Mouse (Mus musculus) forebrain, embryonic 13.5 days (tissue): ENCODE measurements at regions not wholly inside any gene's neighbourhood (a gene's known extent, or its start where the extent isn't known, plus 50 kb on each side); places are given as distances from the start of the nearest gene placed in this dataset.

Experiments used
- ATAC-seq: fragments of 200-750 bp; cut with Nextera tagmentation; 2 replicates; pipeline ENCODE4 v1.8.0; 2017
- H3K27ac ChIP-seq: fragments of 300-500 bp; sonication (generic); 2 replicates; pipeline ENCODE4 v1.5.1; 2015; ENCODE audit warnings: inconsistent platforms, mild to moderate bottlenecking, moderate library complexity
- H3K27me3 ChIP-seq: fragments of 300-500 bp; sonication (generic); 2 replicates; pipeline ENCODE4 v1.6.1; 2015; ENCODE audit warnings: mild to moderate bottlenecking, inconsistent platforms
- H3K36me3 ChIP-seq: fragments of 300-500 bp; sonication (generic); 2 replicates; pipeline ENCODE4 v1.6.1; 2015; ENCODE audit warnings: mild to moderate bottlenecking, inconsistent platforms; ENCODE audit not compliant: poor library complexity, severe bottlenecking
- H3K4me1 ChIP-seq: fragments of 300-500 bp; sonication (generic); 2 replicates; pipeline ENCODE4 v1.6.1; 2015; ENCODE audit warnings: inconsistent platforms
- H3K4me2 ChIP-seq: fragments of 300-500 bp; sonication (generic); 2 replicates; pipeline ENCODE4 v1.6.1; 2015; ENCODE audit warnings: inconsistent platforms, mild to moderate bottlenecking, moderate library complexity
- H3K4me3 ChIP-seq: fragments of 300-500 bp; sonication (generic); 2 replicates; pipeline ENCODE4 v1.5.1; 2015; ENCODE audit warnings: mild to moderate bottlenecking, inconsistent platforms
- H3K9ac ChIP-seq: fragments of 300-500 bp; sonication (generic); 2 replicates; pipeline ENCODE4 v1.6.1; 2015; ENCODE audit warnings: mild to moderate bottlenecking, inconsistent platforms
- H3K9me3 ChIP-seq: fragments of 300-500 bp; sonication (generic); replicated peaks from 2 replicates; pipeline ENCODE4 v1.6.1; 2016; ENCODE audit warnings: inconsistent platforms
- WGBS: fragments of 180-500 bp; shearing (Covaris S2); methylation state at CpG from one replicate; pipeline ENCODE4 v1.1.7; 2015; 5-methylcytosine and 5-hydroxymethylcytosine counted together

DNA sequence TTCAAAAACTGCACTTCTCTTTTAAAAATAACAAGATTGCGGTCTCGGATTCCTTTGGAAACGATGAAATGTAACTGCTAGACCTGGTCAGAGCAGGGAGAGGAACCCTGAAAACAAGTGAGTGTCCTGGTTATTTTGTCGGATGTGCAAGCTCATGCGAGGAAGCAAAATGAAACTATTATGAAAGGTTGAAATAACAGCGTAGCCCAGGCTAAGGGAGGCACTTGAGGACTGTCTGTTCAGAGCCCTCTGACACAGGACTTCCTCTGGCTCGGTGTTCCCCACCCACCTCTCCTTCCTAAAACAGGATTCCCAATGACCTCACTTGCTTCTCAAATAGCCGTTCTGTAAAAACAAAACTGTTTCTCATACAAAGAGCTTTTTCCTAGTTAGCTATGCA is 51.3 kb upstream of the S1pr1 start:
- H3K4me1 ChIP-seq, result no peaks in the 10 kb centered on the region
- no peak for ATAC-seq
- no peak overlapping the region for H3K4me2 ChIP-seq

DNA sequence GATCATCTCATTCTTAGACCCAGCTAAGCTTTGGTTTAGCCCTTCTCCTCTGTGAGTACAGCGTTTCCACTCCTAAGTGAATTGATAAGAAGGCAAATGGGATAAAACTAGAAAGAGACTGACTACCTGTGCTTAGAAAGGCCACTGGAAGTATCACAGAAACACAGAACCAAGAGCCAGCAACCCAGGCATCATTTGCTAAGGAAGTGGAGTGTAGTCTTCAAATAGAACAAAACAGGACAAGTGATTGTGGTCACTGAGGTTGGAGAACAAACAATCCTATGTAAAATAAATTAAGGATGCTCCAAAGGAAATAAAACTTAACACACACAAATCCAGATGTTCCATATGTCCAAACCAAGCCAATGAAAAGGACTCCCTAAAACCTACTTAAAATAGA is 53.4 kb upstream of the S1pr1 start:
- Histone ChIP-seq H3K4me1 (no peaks in the 10 kb centered on the region), H3K4me2 (no peak overlapping the region), H3K27ac (no peak overlapping the region), H3K4me3 (no peak overlapping the region), H3K9ac (no peak overlapping the region), H3K9me3 (0 out of 2 replicates have a peak, but pooled peaks cover 3% of the 10 kb centered on the region), H3K27me3 (no peaks in the 10 kb centered on the region), H3K36me3 (no peaks in the 10 kb centered on the region)
- ATAC-seq, result no peak
- 83% methylated on average over 1 of the region's 1 CpGs for WGBS

More for the DNA sequence above, 51.3 kb upstream of the S1pr1 start:
- no peak overlapping the region for H3K4me3 ChIP-seq
- H3K27me3 ChIP-seq, result no peaks in the 10 kb centered on the region
- H3K27ac ChIP-seq, result no peak overlapping the region
- 0 out of 2 replicates have a peak, but pooled peaks cover 1% of the 10 kb centered on the region for H3K9me3 ChIP-seq
- H3K36me3 ChIP-seq, result no peaks in the 10 kb centered on the region
- H3K9ac ChIP-seq, result no peak overlapping the region
- WGBS, result 83% methylated on average over 8 of the region's 8 CpGs

DNA sequence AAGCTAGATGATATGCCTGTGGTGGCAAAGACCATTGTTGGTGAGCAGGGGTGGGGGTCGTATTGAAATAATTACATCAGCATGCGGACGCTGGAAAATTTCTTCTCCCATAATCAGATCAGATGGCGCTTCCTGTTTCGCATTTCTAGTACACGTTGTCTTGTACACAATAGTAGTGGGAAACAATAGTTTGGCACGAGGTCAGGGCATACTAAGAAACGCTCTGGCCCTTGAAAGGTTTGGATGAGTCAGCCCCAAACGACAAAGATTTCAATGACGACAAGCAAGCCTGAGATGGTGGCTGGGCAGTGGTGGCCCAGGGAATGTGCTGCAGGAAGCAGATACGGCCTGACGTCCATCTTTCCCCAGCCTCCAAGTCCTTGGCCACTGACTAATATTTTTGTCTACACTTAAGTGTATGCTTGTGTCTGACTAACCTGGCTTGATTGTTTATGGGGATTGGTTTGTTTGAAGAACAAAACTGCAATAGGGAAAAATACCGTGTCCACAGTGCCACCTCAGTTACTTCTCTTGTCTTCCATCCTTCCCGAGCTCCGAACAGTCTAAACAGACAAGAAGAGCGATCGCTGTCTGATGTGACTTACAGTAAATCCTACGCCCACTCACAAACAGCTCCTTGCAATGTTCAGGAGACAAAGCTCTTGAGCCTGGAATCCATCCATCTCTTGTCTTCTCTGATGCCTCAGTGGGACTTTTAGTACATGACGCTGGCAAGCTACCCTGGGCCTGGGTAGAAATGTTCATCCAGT is 54.1 kb upstream of the S1pr1 start:
- Histone ChIP-seq H3K27me3 (no peaks in the 10 kb centered on the region), H3K4me3 (no peak overlapping the region), H3K27ac (no peak overlapping the region), H3K36me3 (no peaks in the 10 kb centered on the region), H3K9ac (no peak overlapping the region), H3K4me1 (no peaks in the 10 kb centered on the region), H3K4me2 (no peak overlapping the region), H3K9me3 (0 out of 2 replicates have a peak, but pooled peaks cover 3% of the 10 kb centered on the region)
- no peak for ATAC-seq
- WGBS, result 76% methylated on average over 19 of the region's 19 CpGs

DNA sequence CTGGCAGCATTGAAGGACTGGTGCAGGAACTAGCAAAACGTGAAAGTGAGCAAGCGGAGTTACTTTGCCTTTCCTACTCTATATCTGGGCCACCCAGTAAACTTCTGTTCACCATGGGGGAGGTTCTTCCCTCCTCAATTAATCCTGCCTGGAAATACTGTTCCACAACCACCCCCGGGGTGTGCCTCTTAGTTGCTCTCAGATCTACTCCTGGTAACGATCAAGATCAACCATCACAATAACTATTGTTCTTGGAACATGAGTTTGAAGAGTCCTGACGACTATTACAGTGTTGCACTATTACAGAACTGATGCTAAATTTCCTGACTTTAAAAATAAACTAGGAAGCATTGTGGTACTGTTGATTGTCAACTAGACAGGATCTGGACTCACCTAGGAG is 57.8 kb upstream of the S1pr1 start:
- WGBS, result 62% methylated on average over 5 of the region's 5 CpGs

DNA sequence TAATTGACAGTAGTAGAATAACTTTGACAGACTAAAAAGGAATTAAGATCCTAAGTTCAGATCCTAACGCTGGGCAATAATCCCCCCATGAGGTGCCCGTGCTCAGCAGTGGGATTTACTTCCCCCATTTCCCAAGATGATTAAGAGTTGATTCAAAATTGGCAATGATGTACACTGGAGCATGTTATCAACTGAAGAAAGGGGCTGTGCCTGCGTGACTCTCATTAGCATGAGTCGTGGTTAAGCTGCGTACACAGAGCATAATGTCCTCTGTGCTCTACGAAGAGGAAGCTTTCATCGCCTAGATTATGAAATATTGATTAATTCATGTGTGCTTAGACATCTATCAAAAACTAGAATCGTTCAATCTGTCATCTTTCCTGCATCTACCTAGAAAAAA is 59.4 kb upstream of the S1pr1 start:
- peak; percentile 87 for ATAC-seq
- H3K4me2 ChIP-seq, result peak overlapping the region; percentile 50
- H3K4me3 ChIP-seq, result peak overlapping the region; percentile 12
- peaks cover 9% of the 10 kb centered on the region; the same call in 1 of the 2 replicates for H3K4me1 ChIP-seq
- no peaks in the 10 kb centered on the region for H3K36me3 ChIP-seq
- 0 out of 2 replicates have a peak, but pooled peaks cover 3% of the 10 kb centered on the region for H3K9me3 ChIP-seq
- 0 out of 2 replicates have a peak overlapping the region, but pooled peaks have one; percentile 16 for H3K9ac ChIP-seq
- WGBS, result 27% methylated on average over 8 of the region's 8 CpGs
- no peak overlapping the region; the same call in 1 of the 2 replicates for H3K27ac ChIP-seq
- no peaks in the 10 kb centered on the region for H3K27me3 ChIP-seq

More for the DNA sequence above, 57.8 kb upstream of the S1pr1 start:
- no peak for ATAC-seq
- Histone ChIP-seq H3K27ac (no peak overlapping the region), H3K4me1 (peaks cover 9% of the 10 kb centered on the region; the same call in 1 of the 2 replicates), H3K9ac (no peak overlapping the region), H3K9me3 (0 out of 2 replicates have a peak, but pooled peaks cover 3% of the 10 kb centered on the region), H3K4me3 (no peak overlapping the region), H3K36me3 (no peaks in the 10 kb centered on the region), H3K4me2 (no peak overlapping the region), H3K27me3 (no peaks in the 10 kb centered on the region)

DNA sequence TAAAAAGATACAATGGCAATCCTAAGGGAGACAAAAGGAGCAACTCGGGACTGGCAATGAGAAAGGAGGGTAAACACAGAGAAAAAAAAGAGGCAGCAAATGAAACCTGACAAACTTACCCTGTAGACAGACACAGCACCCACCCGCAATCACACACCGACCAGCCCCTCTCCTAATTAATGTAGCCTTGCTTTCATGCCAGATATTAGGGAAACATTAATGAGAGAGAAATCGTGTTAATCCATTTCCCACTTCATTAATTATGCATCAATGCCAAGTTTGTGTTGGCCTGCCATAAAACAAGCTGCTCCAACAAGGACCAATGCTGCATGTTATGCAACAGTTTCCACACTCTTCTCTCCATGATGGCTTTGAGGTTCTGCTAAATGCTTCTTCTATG is 59.9 kb upstream of the S1pr1 start:
- Histone ChIP-seq H3K4me2 (peak overlapping the region; percentile 50), H3K9ac (no peak overlapping the region), H3K4me3 (peak overlapping the region; percentile 12), H3K27ac (no peak overlapping the region), H3K9me3 (0 out of 2 replicates have a peak, but pooled peaks cover 3% of the 10 kb centered on the region), H3K36me3 (no peaks in the 10 kb centered on the region), H3K4me1 (peaks cover 9% of the 10 kb centered on the region; the same call in 1 of the 2 replicates), H3K27me3 (no peaks in the 10 kb centered on the region)
- ATAC-seq, result peak; percentile 78
- 22% methylated on average over 4 of the region's 4 CpGs for WGBS

DNA sequence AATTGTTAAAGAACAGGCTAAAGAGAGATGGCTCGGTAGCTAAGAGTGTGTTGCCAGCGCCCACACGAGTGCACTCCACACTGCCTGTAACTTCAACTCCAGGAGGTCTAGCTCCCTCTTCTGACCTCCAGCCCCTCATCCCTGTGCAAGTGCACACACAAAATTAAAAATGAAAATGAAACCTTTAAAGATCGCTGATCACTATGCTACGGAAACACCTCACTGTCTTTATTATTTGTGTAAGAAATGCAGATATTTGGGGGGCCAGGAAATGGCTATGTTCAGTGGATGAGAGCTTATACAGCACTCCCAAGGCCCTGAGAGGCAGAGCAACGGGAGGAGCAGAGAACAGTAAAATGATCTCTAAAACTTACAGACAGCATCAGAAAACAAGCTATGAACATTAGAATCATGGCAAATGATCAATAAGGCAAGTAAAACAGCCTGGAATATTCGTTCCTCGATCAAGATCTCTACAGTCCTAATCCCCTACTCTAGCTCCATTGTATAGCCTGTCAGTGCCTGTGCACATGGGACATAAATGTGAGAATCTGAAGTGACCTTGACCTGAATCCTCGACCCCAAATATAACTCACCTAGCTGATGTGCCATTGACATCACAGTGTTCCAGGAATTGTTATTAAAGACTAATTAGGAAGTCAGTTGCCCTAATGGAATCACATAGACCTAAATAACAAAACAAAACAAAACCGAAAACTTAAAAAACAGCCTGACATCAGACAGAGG is 64.4 kb upstream of the S1pr1 start:
- Histone ChIP-seq H3K4me2 (no peak overlapping the region), H3K36me3 (no peaks in the 10 kb centered on the region), H3K4me1 (peaks cover 13% of the 10 kb centered on the region), H3K4me3 (no peak overlapping the region), H3K27me3 (no peaks in the 10 kb centered on the region), H3K9me3 (no peaks in the 10 kb centered on the region), H3K9ac (no peak overlapping the region), H3K27ac (no peak overlapping the region)
- ATAC-seq, result no peak
- WGBS, result 91% methylated on average over 10 of the region's 10 CpGs

DNA sequence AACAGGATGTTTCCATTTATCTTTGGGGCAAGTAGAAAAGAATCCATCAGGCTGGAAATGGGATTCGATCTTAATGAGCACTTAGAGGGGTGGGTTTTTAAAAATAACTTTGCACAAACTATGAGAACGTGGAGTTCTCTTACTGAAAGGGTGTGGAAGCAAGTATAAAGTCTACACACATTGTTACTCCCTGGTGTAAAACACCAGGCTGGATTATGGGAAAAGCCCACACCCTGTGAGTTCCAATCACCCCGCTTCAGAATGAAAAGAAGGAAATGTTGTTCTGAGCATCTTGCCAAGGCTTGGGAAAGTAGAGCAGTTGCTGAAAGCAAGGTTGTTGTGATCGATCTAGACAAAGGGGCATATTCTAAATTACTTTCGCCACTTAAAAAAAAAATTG is 65.0 kb upstream of the S1pr1 start:
- no peak overlapping the region for H3K4me3 ChIP-seq
- no peaks in the 10 kb centered on the region for H3K9me3 ChIP-seq
- WGBS, result 69% methylated on average over 5 of the region's 5 CpGs
- H3K4me1 ChIP-seq, result peaks cover 8% of the 10 kb centered on the region
- no peak overlapping the region for H3K9ac ChIP-seq
- ATAC-seq, result no peak
- no peak overlapping the region for H3K4me2 ChIP-seq
- no peaks in the 10 kb centered on the region for H3K36me3 ChIP-seq
- no peak overlapping the region for H3K27ac ChIP-seq
- no peaks in the 10 kb centered on the region for H3K27me3 ChIP-seq

DNA sequence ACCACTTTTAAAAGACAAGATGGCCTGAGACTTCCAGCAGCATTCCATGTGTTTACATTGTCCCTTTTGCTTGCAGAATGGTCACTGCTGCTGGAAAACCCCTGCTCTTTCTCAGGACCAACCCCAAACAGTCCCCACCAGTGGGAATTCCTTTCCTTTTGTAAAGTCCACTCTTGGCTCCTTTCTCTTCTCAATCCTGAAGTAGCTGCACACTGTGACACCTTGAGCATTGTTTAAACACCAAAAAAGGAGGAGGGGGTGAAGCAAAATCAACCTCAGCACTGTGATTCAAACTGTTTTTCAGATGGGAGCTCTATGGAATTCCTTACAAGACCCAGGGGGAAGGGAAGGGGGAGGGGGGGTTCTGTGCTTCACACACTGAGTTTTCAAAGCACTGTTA is 67.9 kb upstream of the S1pr1 start:
- H3K27me3 ChIP-seq, result no peaks in the 10 kb centered on the region
- no peak overlapping the region for H3K9ac ChIP-seq
- H3K4me2 ChIP-seq, result no peak overlapping the region
- H3K36me3 ChIP-seq, result no peaks in the 10 kb centered on the region
- no peak overlapping the region for H3K27ac ChIP-seq
- H3K4me3 ChIP-seq, result no peak overlapping the region
- ATAC-seq, result no peak
- H3K4me1 ChIP-seq, result peaks cover 7% of the 10 kb centered on the region
- H3K9me3 ChIP-seq, result no peaks in the 10 kb centered on the region

DNA sequence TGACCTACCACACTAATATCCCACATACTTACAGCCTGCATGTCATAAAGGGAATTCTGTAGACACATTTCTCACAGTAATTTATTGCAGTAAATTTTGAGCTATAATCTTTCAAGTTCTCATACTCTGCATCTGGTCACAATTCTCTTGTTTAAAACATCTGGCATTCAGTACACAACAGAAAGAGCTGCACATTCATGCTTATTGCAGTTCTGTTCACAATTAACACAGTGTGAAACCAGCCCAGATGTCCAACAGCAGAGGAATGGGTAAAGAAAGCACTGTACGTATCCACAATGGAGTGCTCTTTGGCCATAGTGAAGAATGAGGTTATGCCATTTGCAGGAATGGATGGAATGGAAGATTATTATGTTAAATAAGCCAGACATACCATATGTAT is 72.5 kb upstream of the S1pr1 start:
- 71% methylated on average over 1 of the region's 1 CpGs for WGBS
- no peak overlapping the region for H3K9ac ChIP-seq
- H3K9me3 ChIP-seq, result no peaks in the 10 kb centered on the region
- H3K27ac ChIP-seq, result no peak overlapping the region
- H3K36me3 ChIP-seq, result no peaks in the 10 kb centered on the region
- no peak for ATAC-seq
- peaks cover 3% of the 10 kb centered on the region; the same call in 1 of the 2 replicates for H3K4me1 ChIP-seq
- no peak overlapping the region for H3K4me2 ChIP-seq
- no peaks in the 10 kb centered on the region for H3K27me3 ChIP-seq
- H3K4me3 ChIP-seq, result no peak overlapping the region

DNA sequence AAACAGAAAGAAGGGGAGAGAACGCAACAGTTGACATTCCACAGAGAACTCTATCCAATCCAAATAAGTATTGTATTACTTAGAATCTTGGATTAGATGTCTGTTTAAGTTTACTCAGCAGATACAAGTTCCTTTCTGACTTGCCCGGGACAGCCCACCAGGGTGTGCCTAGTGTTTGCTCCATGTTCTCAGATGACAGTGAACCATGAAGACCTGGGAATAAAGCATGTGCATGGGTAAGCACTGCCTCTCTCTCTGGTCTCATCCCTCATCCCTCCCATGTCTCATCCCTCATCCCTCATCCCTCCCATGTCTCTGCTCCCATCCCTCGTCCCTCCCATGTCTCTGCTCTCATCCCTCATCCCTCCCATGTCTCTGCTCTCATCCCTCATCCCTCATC is 73.7 kb upstream of the S1pr1 start:
- Histone ChIP-seq H3K36me3 (no peaks in the 10 kb centered on the region), H3K4me1 (no peaks in the 10 kb centered on the region), H3K27ac (no peak overlapping the region), H3K4me3 (no peak overlapping the region), H3K27me3 (no peaks in the 10 kb centered on the region), H3K9me3 (no peaks in the 10 kb centered on the region), H3K4me2 (no peak overlapping the region), H3K9ac (no peak overlapping the region)
- 92% methylated on average over 3 of the region's 3 CpGs for WGBS
- ATAC-seq, result no peak

DNA sequence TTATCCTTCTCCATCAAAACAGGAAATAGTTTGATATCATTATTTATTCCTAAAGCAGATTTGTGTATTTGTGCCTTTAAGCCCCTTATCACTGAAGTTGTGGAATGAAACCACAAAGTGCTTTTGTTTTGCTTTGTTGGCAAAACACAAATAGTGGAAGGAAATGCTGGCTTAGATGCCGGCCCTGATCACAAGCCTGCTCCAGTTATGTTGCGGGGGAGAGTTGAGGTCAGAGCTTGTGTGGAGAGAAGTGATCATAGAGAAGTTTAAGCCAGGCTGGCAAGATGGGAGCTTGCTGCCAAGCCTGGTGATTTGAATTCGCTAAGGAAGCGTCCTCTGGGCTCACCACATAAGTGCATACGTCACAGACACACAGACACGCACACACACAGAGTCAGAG is 74.2 kb upstream of the S1pr1 start:
- Histone ChIP-seq H3K4me3 (no peak overlapping the region), H3K9ac (no peak overlapping the region), H3K27ac (no peak overlapping the region), H3K4me2 (no peak overlapping the region), H3K9me3 (no peaks in the 10 kb centered on the region), H3K36me3 (no peaks in the 10 kb centered on the region), H3K27me3 (no peaks in the 10 kb centered on the region), H3K4me1 (no peaks in the 10 kb centered on the region)
- ATAC-seq, result no peak
- WGBS, result 86% methylated on average over 6 of the region's 6 CpGs
